Mouse (Mus musculus): ENCODE measurements at regions not wholly inside any gene's neighbourhood (a gene's known extent, or its start where the extent isn't known, plus 50 kb on each side); places are given as distances from the start of the nearest gene placed in this dataset.

DNA sequence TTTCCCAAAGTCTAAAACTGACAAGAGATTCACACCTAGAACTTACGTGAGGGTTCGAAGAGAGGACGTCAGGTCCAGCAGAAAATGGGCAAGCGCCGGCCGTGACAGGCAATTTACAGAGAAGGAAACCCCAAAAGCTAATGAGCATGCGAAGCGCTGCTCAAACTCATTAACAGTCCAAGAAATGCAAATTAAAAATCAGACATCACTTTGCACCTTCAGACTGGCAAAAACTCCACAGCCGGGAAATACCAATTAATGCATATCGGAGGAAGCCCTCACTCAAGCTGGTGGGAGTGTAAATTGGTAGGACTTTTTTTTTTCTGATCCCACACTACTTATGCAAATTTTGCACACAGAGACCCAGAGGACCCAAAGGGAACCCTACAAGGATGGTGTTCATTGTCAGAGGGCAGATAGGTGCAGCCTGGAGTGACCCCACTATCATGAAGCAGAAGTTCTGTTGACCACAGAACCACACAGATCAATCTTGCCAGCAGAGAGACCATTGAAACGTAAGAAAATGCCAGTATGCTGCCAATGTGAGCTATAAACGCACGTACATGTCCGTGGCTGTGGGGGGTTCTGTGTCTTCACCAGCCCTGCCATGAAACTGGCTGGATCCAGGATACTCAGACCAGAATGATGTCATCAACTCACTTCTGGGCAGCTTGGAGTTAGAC is 74.8 kb upstream of the Mvb12b start:
- Histone ChIP-seq H3K4me2 (no peak overlapping the region), H3K4me3 (no peak overlapping the region), H3K4me1 (no peaks in the 10 kb centered on the region), H3K27ac (no peak overlapping the region), H3K9me3 (replicated peaks) (no peaks in the 10 kb centered on the region), H3K9ac (no peak overlapping the region), H3K36me3 (no peaks in the 10 kb centered on the region), H3K27me3 (replicated peaks) (peaks cover 27% of the 10 kb centered on the region)
- WGBS (ENCODE audit: insufficient replicate concordance), result 65% methylated on average over 14 of the region's 14 CpGs
- ATAC-seq, result no peak

GRCm38 (mm10) chr2:33961566-33961965 is 73.8 kb upstream of the Mvb12b start:
- H3K9ac ChIP-seq, result no peak overlapping the region
- no peaks in the 10 kb centered on the region for H3K9me3 ChIP-seq (replicated peaks)
- no peaks in the 10 kb centered on the region for H3K36me3 ChIP-seq
- H3K27me3 ChIP-seq (replicated peaks), result peaks cover 18% of the 10 kb centered on the region
- no peak overlapping the region for H3K27ac ChIP-seq
- no peak overlapping the region for H3K4me2 ChIP-seq
- no peaks in the 10 kb centered on the region for H3K4me1 ChIP-seq
- H3K4me3 ChIP-seq, result no peak overlapping the region
- no peak for ATAC-seq
- WGBS (ENCODE audit: insufficient replicate concordance), result 64% methylated on average over 2 of the region's 2 CpGs

DNA sequence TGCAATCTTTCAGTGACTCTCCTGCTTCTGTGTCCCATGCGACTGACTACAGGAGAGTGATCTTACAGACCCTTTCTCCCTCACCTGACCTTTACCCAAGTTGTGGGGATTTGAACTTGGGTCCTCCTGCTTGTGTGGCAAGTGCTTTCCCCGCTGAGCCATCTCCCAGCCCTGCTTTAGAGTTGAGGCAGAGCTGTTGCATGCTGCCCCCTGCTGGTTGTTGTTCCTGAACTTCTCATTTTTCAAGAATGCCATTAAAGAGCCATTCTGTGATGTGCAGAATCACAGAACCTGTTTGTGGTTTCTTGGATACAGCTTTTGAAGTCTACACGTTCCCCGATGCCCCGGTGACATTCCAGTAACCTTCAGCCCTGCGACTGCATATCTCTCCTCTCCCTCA is 70.0 kb upstream of the Mvb12b start:
- no peaks in the 10 kb centered on the region for H3K27me3 ChIP-seq (replicated peaks)
- no peak overlapping the region for H3K4me3 ChIP-seq
- no peak overlapping the region for H3K27ac ChIP-seq
- H3K4me1 ChIP-seq, result no peaks in the 10 kb centered on the region
- H3K9me3 ChIP-seq (replicated peaks), result no peaks in the 10 kb centered on the region
- H3K36me3 ChIP-seq, result no peaks in the 10 kb centered on the region
- WGBS (ENCODE audit: insufficient replicate concordance), result 47% methylated on average over 6 of the region's 6 CpGs
- H3K9ac ChIP-seq, result no peak overlapping the region
- H3K4me2 ChIP-seq, result no peak overlapping the region
- ATAC-seq, result no peak

- no peaks in the 10 kb centered on the region for H3K4me1 ChIP-seq
- H3K4me3 ChIP-seq, result no peak overlapping the region
- no peaks in the 10 kb centered on the region for H3K36me3 ChIP-seq
- WGBS (ENCODE audit: insufficient replicate concordance), result 56% methylated on average over 3 of the region's 3 CpGs
- no peak overlapping the region for H3K27ac ChIP-seq
- H3K9ac ChIP-seq, result no peak overlapping the region
- no peak for ATAC-seq
- H3K4me2 ChIP-seq, result no peak overlapping the region
- H3K27me3 ChIP-seq (replicated peaks), result no peaks in the 10 kb centered on the region
- no peaks in the 10 kb centered on the region for H3K9me3 ChIP-seq (replicated peaks)
These were observed 56.6 kb upstream of the Mvb12b start for GRCm38 (mm10) chr2:33944301-33944700.

DNA sequence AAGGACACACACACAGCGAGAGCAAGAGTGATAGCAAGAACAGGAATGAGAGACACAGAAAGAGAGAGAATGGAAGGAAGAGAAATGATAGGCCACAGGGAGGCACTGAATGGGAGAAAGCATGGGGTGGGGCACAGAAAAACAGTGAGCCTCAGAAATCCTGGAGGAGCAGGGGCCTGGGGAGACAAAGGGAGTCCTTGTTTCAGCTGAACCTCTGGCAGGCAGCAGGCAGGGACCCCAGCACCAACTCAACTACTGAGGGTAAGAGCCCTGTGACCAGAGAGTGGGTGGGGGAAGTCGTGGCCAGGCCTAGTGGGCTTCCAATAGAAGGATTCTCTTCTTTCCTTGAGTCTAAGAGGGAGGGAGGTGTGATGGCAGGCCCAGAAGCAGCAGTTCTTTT is 54.3 kb upstream of the Mvb12b start:
- no peak overlapping the region for H3K9ac ChIP-seq
- WGBS (ENCODE audit: insufficient replicate concordance), result 50% methylated on average over 2 of the region's 2 CpGs
- no peaks in the 10 kb centered on the region for H3K4me1 ChIP-seq
- no peaks in the 10 kb centered on the region for H3K36me3 ChIP-seq
- no peaks in the 10 kb centered on the region for H3K9me3 ChIP-seq (replicated peaks)
- H3K27me3 ChIP-seq (replicated peaks), result no peaks in the 10 kb centered on the region
- H3K4me3 ChIP-seq, result no peak overlapping the region
- H3K4me2 ChIP-seq, result no peak overlapping the region
- no peak for ATAC-seq
- H3K27ac ChIP-seq, result no peak overlapping the region

DNA sequence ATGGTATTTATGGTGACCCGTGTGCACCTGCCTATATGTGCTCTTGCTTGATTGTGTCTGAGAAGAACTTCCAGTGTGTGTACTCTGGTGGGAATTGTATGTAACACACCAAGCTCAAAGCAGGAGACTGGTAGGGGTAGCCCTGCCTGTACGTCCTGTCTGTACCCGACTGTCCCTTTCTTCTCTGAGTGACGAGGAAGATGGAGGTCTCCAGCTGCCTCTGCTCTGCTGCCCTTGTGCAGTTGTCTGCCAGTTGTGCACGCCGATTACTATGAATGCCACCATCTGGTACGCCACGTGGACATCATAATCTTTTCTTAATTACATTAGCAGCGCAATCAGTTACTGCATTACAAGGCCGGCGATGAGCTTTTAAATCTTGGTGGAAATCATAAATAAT is 53.6 kb upstream of the Mvb12b start:
- no peaks in the 10 kb centered on the region for H3K36me3 ChIP-seq
- H3K4me3 ChIP-seq, result no peak overlapping the region
- H3K27ac ChIP-seq, result no peak overlapping the region
- H3K27me3 ChIP-seq (replicated peaks), result no peaks in the 10 kb centered on the region
- ATAC-seq, result no peak
- H3K9me3 ChIP-seq (replicated peaks), result no peaks in the 10 kb centered on the region
- 73% methylated on average over 11 of the region's 11 CpGs for WGBS (ENCODE audit: insufficient replicate concordance)
- no peak overlapping the region for H3K9ac ChIP-seq
- H3K4me1 ChIP-seq, result no peaks in the 10 kb centered on the region
- no peak overlapping the region for H3K4me2 ChIP-seq

DNA sequence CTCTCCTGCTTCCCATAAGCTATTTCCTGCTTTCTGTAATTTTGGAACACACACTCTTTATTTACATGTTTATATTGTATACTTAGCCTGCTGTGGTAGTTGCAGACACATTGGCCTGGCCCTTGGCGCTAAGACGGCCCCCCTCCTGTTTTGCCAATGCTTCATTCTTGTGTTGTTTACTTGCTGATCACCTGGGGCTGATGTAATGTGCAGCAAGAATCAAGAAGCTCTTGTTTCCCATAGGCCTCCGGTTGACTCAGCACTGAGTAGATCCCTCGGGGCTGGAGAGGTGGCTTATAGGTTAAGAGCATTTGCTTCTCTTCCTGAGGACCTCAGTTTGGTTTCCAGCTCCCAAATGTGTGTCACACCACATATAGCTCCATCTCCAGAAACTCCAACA is 52.1 kb upstream of the Mvb12b start:
- no peaks in the 10 kb centered on the region for H3K9me3 ChIP-seq (replicated peaks)
- H3K36me3 ChIP-seq, result no peaks in the 10 kb centered on the region
- no peak for ATAC-seq
- no peak overlapping the region for H3K27ac ChIP-seq
- H3K4me2 ChIP-seq, result no peak overlapping the region
- no peaks in the 10 kb centered on the region for H3K4me1 ChIP-seq
- H3K27me3 ChIP-seq (replicated peaks), result no peaks in the 10 kb centered on the region
- no peak overlapping the region for H3K4me3 ChIP-seq
- H3K9ac ChIP-seq, result no peak overlapping the region
- 71% methylated on average over 4 of the region's 4 CpGs for WGBS (ENCODE audit: insufficient replicate concordance)

Measured in liver, embryonic 12.5 days (tissue).